Mouse (Mus musculus) forebrain, embryonic 15.5 days (tissue): ENCODE measurements around the gene Adcy3. TPM values are rescaled to one million over a fixed set of nuclear protein-coding genes. Genes with fewer than 3 reads are reported as not detected.

ENCODE experiments used
- ATAC-seq: fragments of 200-750 bp; cut with Nextera tagmentation; replicated peaks from 2 replicates; pipeline ENCODE4 v1.8.0; 2017; ENCODE audit warnings: mild to moderate bottlenecking, moderate TSS enrichment, moderate library complexity
- H3K27ac ChIP-seq: fragments of 300-500 bp; sonication (generic); replicated peaks from 2 replicates; pipeline ENCODE4 v1.5.1; 2015; ENCODE audit warnings: mild to moderate bottlenecking, inconsistent platforms
- H3K27me3 ChIP-seq: fragments of 300-500 bp; sonication (generic); 2 replicates; pipeline ENCODE4 v1.6.1; 2015; ENCODE audit warnings: inconsistent platforms
- H3K36me3 ChIP-seq: fragments of 300-500 bp; sonication (generic); 2 replicates; pipeline ENCODE4 v1.6.1; 2015; ENCODE audit warnings: mild to moderate bottlenecking, inconsistent platforms
- H3K4me1 ChIP-seq: fragments of 300-500 bp; sonication (generic); 2 replicates; pipeline ENCODE4 v1.6.1; 2015; ENCODE audit warnings: inconsistent platforms
- H3K4me2 ChIP-seq: fragments of 300-500 bp; sonication (generic); replicated peaks from 2 replicates; pipeline ENCODE4 v1.6.1; 2015; ENCODE audit warnings: mild to moderate bottlenecking, inconsistent platforms
- H3K4me3 ChIP-seq: fragments of 300-500 bp; sonication (generic); 2 replicates; pipeline ENCODE4 v1.5.1; 2015; ENCODE audit warnings: mild to moderate bottlenecking, inconsistent platforms
- H3K9ac ChIP-seq: fragments of 300-500 bp; sonication (generic); replicated peaks from 2 replicates; pipeline ENCODE4 v1.6.1; 2015; ENCODE audit warnings: mild to moderate bottlenecking, inconsistent platforms
- H3K9me3 ChIP-seq: fragments of 300-500 bp; sonication (generic); 2 replicates; pipeline ENCODE4 v1.6.1; 2016; ENCODE audit warnings: inconsistent platforms
- WGBS: fragments of 180-500 bp; shearing (Covaris S2); methylation state at CpG from one replicate; pipeline ENCODE4 v1.1.7; 2015; ENCODE audit warnings: mixed read lengths; 5-methylcytosine and 5-hydroxymethylcytosine counted together
- polyA plus RNA-seq: library from polyadenylated mRNA; unstranded; fragments of >200 nt; fragmentation: Nextera tagmentation; extraction: Ambion mirVana; gene quantifications from 2 replicates; pipeline ENCODE4 v1.2.1, GENCODE M21; 2015

The Adcy3 gene
- 11.0 and 13.3 TPM in 2 replicates for polyA plus RNA-seq

GRCm38 (mm10) chr12:4132941-4133846, at the start of gene Adcy3:
Adcy3 (plus strand) TSS chr12:4133103.
- Histone ChIP-seq H3K4me2 (peak within 1 kb of the TSS; percentile 78), H3K9me3 (no peaks in the 10 kb centered on the region), H3K36me3 (no peaks in the 10 kb centered on the region; the same call in 1 of the 2 replicates), H3K4me3 (peak within 1 kb of the TSS; percentile 68), H3K4me1 (peaks cover 27% of the 10 kb centered on the region), H3K9ac (peak within 1 kb of the TSS; percentile 70), H3K27ac (peak within 1 kb of the TSS; percentile 83), H3K27me3 (no peaks in the 10 kb centered on the region)
- under 1% methylated on average over 81 of the region's 83 CpGs for WGBS
- ATAC-seq: peak; percentile 93

- 63% methylated on average over 8 of the region's 8 CpGs for WGBS
- peaks cover 9% of the 10 kb centered on the region; the same call in 1 of the 2 replicates for H3K36me3 ChIP-seq
These were observed 49.5 kb upstream of the Adcy3 start for GRCm38 (mm10) chr12:4083441-4083840.

GRCm38 (mm10) chr12:4107383-4107782, 25.5 kb upstream of the Adcy3 start:
- Histone ChIP-seq H3K27me3 (no peaks in the 10 kb centered on the region), H3K9ac (no peak overlapping the region), H3K4me1 (no peaks in the 10 kb centered on the region), H3K4me2 (no peak overlapping the region), H3K27ac (no peak overlapping the region), H3K9me3 (no peaks in the 10 kb centered on the region), H3K4me3 (no peak overlapping the region), H3K36me3 (peaks cover 12% of the 10 kb centered on the region; the same call in 1 of the 2 replicates)
- 78% methylated on average over 4 of the region's 4 CpGs for WGBS
- peak; percentile 73 for ATAC-seq

More at GRCm38 (mm10) chr12:4083441-4083840, 49.5 kb upstream of the Adcy3 start:
- peak overlapping the region; percentile 63 for H3K4me2 ChIP-seq
- no peak for ATAC-seq
- H3K9me3 ChIP-seq: no peaks in the 10 kb centered on the region
- H3K9ac ChIP-seq: no peak overlapping the region
- peak overlapping the region; percentile 71; the same call in 1 of the 2 replicates for H3K4me3 ChIP-seq
- peaks cover 15% of the 10 kb centered on the region for H3K4me1 ChIP-seq
- no peaks in the 10 kb centered on the region for H3K27me3 ChIP-seq
- no peak overlapping the region for H3K27ac ChIP-seq

GRCm38 (mm10) chr12:4116132-4116531, 16.8 kb upstream of the Adcy3 start:
- 87% methylated on average over 9 of the region's 9 CpGs for WGBS
- no peak overlapping the region for H3K4me2 ChIP-seq

GRCm38 (mm10) chr12:4117136-4117535, 15.8 kb upstream of the Adcy3 start:
- Histone ChIP-seq H3K36me3 (no peaks in the 10 kb centered on the region; the same call in 1 of the 2 replicates), H3K4me3 (no peak overlapping the region), H3K9ac (no peak overlapping the region), H3K27me3 (no peaks in the 10 kb centered on the region), H3K4me2 (no peak overlapping the region), H3K27ac (no peak overlapping the region), H3K9me3 (no peaks in the 10 kb centered on the region), H3K4me1 (no peaks in the 10 kb centered on the region)
- WGBS: 71% methylated on average over 3 of the region's 3 CpGs
- no peak for ATAC-seq

More at GRCm38 (mm10) chr12:4116132-4116531, 16.8 kb upstream of the Adcy3 start:
- no peak for ATAC-seq
- no peak overlapping the region for H3K9ac ChIP-seq
- no peaks in the 10 kb centered on the region; the same call in 1 of the 2 replicates for H3K36me3 ChIP-seq
- no peak overlapping the region for H3K4me3 ChIP-seq
- no peaks in the 10 kb centered on the region for H3K27me3 ChIP-seq
- H3K9me3 ChIP-seq: no peaks in the 10 kb centered on the region
- no peaks in the 10 kb centered on the region for H3K4me1 ChIP-seq
- no peak overlapping the region for H3K27ac ChIP-seq

- no peak overlapping the region for H3K9ac ChIP-seq
- no peaks in the 10 kb centered on the region for H3K9me3 ChIP-seq
- no peak overlapping the region for H3K4me2 ChIP-seq
- no peak overlapping the region for H3K27ac ChIP-seq
- H3K36me3 ChIP-seq: no peaks in the 10 kb centered on the region; the same call in 1 of the 2 replicates
- 79% methylated on average over 4 of the region's 4 CpGs for WGBS
- no peaks in the 10 kb centered on the region for H3K27me3 ChIP-seq
- H3K4me3 ChIP-seq: no peak overlapping the region
- no peaks in the 10 kb centered on the region for H3K4me1 ChIP-seq
- no peak for ATAC-seq
These were observed 15.3 kb upstream of the Adcy3 start for GRCm38 (mm10) chr12:4117579-4117978.

GRCm38 (mm10) chr12:4127346-4127745, 5.6 kb upstream of the Adcy3 start:
- WGBS: 88% methylated on average over 7 of the region's 7 CpGs

GRCm38 (mm10) chr12:4133847-4134212, 927 bp downstream of the Adcy3 start:
- H3K4me3 ChIP-seq: peak overlapping the region; percentile 68
- peak overlapping the region; percentile 78 for H3K4me2 ChIP-seq
- H3K27me3 ChIP-seq: no peaks in the 10 kb centered on the region
- H3K9me3 ChIP-seq: no peaks in the 10 kb centered on the region
- peak; percentile 56 for ATAC-seq
- H3K4me1 ChIP-seq: peaks cover 27% of the 10 kb centered on the region
- H3K9ac ChIP-seq: peak overlapping the region; percentile 70
- peak overlapping the region; percentile 83; the same call in 1 of the 2 replicates for H3K27ac ChIP-seq
- WGBS: 32% methylated on average over 11 of the region's 11 CpGs
- no peaks in the 10 kb centered on the region; the same call in 1 of the 2 replicates for H3K36me3 ChIP-seq

More at GRCm38 (mm10) chr12:4127346-4127745, 5.6 kb upstream of the Adcy3 start:
- Histone ChIP-seq H3K9ac (no peak overlapping the region), H3K4me3 (no peak overlapping the region), H3K4me1 (no peaks in the 10 kb centered on the region), H3K9me3 (no peaks in the 10 kb centered on the region), H3K27me3 (no peaks in the 10 kb centered on the region), H3K27ac (no peak overlapping the region), H3K36me3 (no peaks in the 10 kb centered on the region), H3K4me2 (no peak overlapping the region)
- no peak for ATAC-seq

- Histone ChIP-seq H3K27me3 (no peaks in the 10 kb centered on the region), H3K9ac (no peak overlapping the region), H3K4me3 (no peak overlapping the region), H3K27ac (no peak overlapping the region), H3K9me3 (no peaks in the 10 kb centered on the region), H3K4me1 (no peaks in the 10 kb centered on the region), H3K36me3 (no peaks in the 10 kb centered on the region; the same call in 1 of the 2 replicates), H3K4me2 (no peak overlapping the region)
- ATAC-seq: no peak
- WGBS: 89% methylated on average over 5 of the region's 5 CpGs
These were observed 10.3 kb downstream of the Adcy3 start for GRCm38 (mm10) chr12:4143179-4143578.

- ATAC-seq: no peak
- 86% methylated on average over 2 of the region's 2 CpGs for WGBS
- no peaks in the 10 kb centered on the region for H3K4me1 ChIP-seq
- H3K4me3 ChIP-seq: no peak overlapping the region
- no peaks in the 10 kb centered on the region for H3K27me3 ChIP-seq
- H3K9ac ChIP-seq: no peak overlapping the region
- no peak overlapping the region for H3K27ac ChIP-seq
- H3K36me3 ChIP-seq: no peaks in the 10 kb centered on the region
- H3K9me3 ChIP-seq: no peaks in the 10 kb centered on the region
- H3K4me2 ChIP-seq: no peak overlapping the region
These were observed 18.0 kb downstream of the Adcy3 start for GRCm38 (mm10) chr12:4150936-4151335.

GRCm38 (mm10) chr12:4151969-4152368, 19.1 kb downstream of the Adcy3 start:
- Histone ChIP-seq H3K27me3 (no peaks in the 10 kb centered on the region), H3K4me2 (no peak overlapping the region), H3K36me3 (no peaks in the 10 kb centered on the region), H3K9ac (no peak overlapping the region), H3K9me3 (no peaks in the 10 kb centered on the region), H3K4me1 (no peaks in the 10 kb centered on the region), H3K4me3 (no peak overlapping the region), H3K27ac (no peak overlapping the region)
- WGBS: 94% methylated on average over 3 of the region's 3 CpGs
- ATAC-seq: no peak

- Histone ChIP-seq H3K4me1 (0 out of 2 replicates have a peak, but pooled peaks cover 4% of the 10 kb centered on the region), H3K27me3 (no peaks in the 10 kb centered on the region), H3K9me3 (no peaks in the 10 kb centered on the region), H3K27ac (no peak overlapping the region), H3K4me3 (no peak overlapping the region), H3K9ac (no peak overlapping the region), H3K36me3 (no peaks in the 10 kb centered on the region), H3K4me2 (no peak overlapping the region)
- 51% methylated on average over 2 of the region's 2 CpGs for WGBS
- no peak for ATAC-seq
These were observed 24.6 kb downstream of the Adcy3 start for GRCm38 (mm10) chr12:4157466-4157865.
